Mouse (Mus musculus) ES-Bruce4 (cell line): ENCODE measurements around the gene Sox13. TPM values are rescaled to one million over a fixed set of nuclear protein-coding genes. Genes with fewer than 3 reads are reported as not detected.

ENCODE experiments used
- H3K27ac ChIP-seq: 2 replicates; pipeline ENCODE4 v1.5.1; 2012; ENCODE audit warnings: low read length, inconsistent platforms; ENCODE audit not compliant: insufficient read depth
- H3K27me3 ChIP-seq: 2 replicates; pipeline ENCODE4 v1.6.1; 2012; ENCODE audit warnings: mild to moderate bottlenecking, low read length, inconsistent platforms; ENCODE audit not compliant: control insufficient read depth, poor library complexity, insufficient read depth, severe bottlenecking
- H3K36me3 ChIP-seq: 2 replicates; pipeline ENCODE4 v1.6.1; 2012; ENCODE audit warnings: inconsistent platforms, mild to moderate bottlenecking, low read length, moderate library complexity; ENCODE audit not compliant: control insufficient read depth, poor library complexity, insufficient read depth, severe bottlenecking
- H3K4me1 ChIP-seq: one replicate; pipeline ENCODE4 v1.8.1; 2011; ENCODE audit warnings: low read length; ENCODE audit not compliant: control insufficient read depth, insufficient read depth
- H3K4me3 ChIP-seq: 2 replicates; pipeline ENCODE4 v1.5.1; 2011; ENCODE audit warnings: low read depth, mild to moderate bottlenecking, low read length
- H3K9ac ChIP-seq: 2 replicates; pipeline ENCODE4 v1.6.1; 2012; ENCODE audit warnings: low read depth, mild to moderate bottlenecking, inconsistent platforms; ENCODE audit not compliant: poor library complexity, severe bottlenecking
- H3K9me3 ChIP-seq: replicated peaks from 2 replicates; pipeline ENCODE4 v1.6.1; 2012; ENCODE audit warnings: mild to moderate bottlenecking, low read length, inconsistent platforms; ENCODE audit not compliant: control insufficient read depth, poor library complexity, insufficient read depth, severe bottlenecking
- CTCF ChIP-seq: IDR thresholded peaks from one replicate; pipeline ENCODE4 v1.8.1; 2011; ENCODE audit warnings: low read depth, low read length
- EP300 ChIP-seq: IDR thresholded peaks from 2 replicates; pipeline ENCODE4 v1.6.1; 2011; ENCODE audit warnings: low read depth, low read length; ENCODE audit not compliant: insufficient read depth
- POLR2A ChIP-seq: IDR thresholded peaks from one replicate; pipeline ENCODE4 v1.8.1; 2011; ENCODE audit warnings: low read length; ENCODE audit not compliant: insufficient read depth
- polyA plus RNA-seq: library from polyadenylated mRNA; stranded (reverse); fragments of >200 nt; gene quantifications from 2 replicates; pipeline ENCODE4 v1.2.4, GENCODE M21; 2011; ENCODE audit warnings: low read depth; ENCODE audit not compliant: missing spikeins, insufficient read depth, insufficient read length

Gene Sox13
- polyA plus RNA-seq, 1 experiment, result 22.8 TPM

DNA sequence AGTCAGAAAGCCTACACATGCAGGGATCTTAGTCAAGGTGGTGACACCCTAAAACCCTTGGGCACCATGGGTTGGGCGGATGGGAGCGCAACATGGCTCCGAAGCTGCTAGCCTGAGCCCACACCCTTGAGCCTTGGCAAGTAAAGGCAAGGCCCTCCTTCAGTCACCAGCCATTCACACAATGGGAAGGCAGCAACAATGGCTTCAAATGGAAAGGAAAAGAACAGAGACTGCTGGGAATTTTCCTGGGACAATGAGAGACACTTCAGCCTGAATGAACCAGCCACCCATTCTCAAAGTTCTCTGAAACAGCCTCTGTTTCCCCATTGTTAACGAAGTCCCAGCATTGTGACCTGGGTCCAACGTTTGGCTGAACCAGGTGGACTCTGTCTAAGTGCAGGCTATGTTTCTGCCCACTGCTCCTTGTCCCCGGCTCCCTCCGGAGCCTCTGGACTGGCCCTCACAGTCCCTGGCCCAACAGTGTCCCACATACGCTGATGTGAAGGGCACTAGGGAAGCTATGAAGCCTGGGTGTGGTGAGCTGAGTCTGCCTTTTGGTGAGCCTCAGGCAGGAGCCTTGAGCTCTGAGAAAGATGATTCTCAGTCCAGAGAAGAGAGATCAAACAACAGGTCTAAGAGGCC, 12.6 kb downstream of the Sox13 start:
- H3K27me3 ChIP-seq, result no peaks in the 10 kb centered on the region
- TF ChIP-seq POLR2A, result no peak
- TF ChIP-seq CTCF, result no peak
- TF ChIP-seq EP300, result no peak
- no peak overlapping the region for H3K4me3 ChIP-seq
- H3K9ac ChIP-seq, result no peak overlapping the region
- peaks cover 22% of the 10 kb centered on the region for H3K4me1 ChIP-seq
- no peaks in the 10 kb centered on the region for H3K9me3 ChIP-seq
- H3K27ac ChIP-seq, result peak overlapping the region; percentile 44
- H3K36me3 ChIP-seq, result no peaks in the 10 kb centered on the region

DNA sequence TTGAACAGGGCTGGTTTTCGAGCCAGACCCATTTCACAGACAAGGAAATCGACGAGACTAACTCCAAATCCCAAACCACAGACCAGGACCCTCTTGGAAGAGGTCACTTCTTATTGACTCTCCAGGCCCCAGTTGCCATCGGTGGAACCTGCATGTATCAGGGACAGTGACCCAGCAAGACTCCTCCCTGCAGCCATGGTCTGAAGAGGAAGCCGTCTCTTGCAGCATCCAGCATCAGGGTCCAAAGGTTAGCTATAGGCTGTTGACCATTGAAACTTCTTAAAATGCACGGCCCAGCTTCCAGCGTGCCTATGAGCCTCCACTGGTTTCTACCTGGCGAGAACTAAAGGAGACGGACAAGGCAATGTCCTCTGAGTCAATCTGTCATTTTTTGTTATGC, 14.4 kb downstream of the Sox13 start:
- Histone ChIP-seq H3K9me3 (no peaks in the 10 kb centered on the region), H3K4me1 (peaks cover 11% of the 10 kb centered on the region), H3K4me3 (no peak overlapping the region), H3K36me3 (no peaks in the 10 kb centered on the region), H3K27me3 (no peaks in the 10 kb centered on the region), H3K9ac (no peak overlapping the region), H3K27ac (no peak overlapping the region)
- no peak for TF ChIP-seq POLR2A
- TF ChIP-seq CTCF, result no peak
- no peak for TF ChIP-seq EP300

DNA sequence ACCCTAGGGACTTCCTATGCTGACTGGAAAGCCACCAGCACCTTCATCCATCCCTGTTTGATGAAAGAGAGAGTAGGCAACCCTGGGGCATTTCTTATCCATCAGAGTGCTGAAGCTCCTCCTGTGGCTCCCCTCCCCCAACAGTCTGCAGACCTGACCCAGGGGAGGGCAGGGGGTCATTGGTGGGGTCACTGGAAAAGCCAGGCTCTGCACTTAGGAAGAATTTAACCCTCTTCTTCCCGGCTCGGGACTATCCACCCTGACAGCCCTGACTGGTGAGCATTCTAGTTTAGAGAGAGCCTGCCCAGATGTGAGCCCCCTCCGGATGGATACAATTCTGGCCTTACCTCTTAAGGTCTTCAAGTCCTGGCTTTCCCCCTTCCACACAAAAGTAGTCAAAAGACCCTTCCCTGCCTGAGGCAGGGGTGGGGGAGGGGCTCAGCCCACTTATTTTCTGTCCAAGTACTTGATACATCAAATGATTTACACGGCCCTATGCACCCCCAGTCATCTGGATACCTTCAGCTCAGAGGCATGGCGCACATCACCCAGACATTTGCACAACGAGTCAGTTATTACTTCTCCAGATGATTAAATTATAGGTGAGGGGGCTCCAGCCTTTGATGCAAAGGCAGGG, 15.2 kb downstream of the Sox13 start:
- no peaks in the 10 kb centered on the region for H3K9me3 ChIP-seq
- H3K27ac ChIP-seq, result no peak overlapping the region
- H3K27me3 ChIP-seq, result no peaks in the 10 kb centered on the region
- TF ChIP-seq CTCF (no peak), EP300 (peak; percentile 78)
- no peak overlapping the region for H3K9ac ChIP-seq
- H3K4me1 ChIP-seq, result peaks cover 11% of the 10 kb centered on the region
- H3K4me3 ChIP-seq, result no peak overlapping the region
- no peaks in the 10 kb centered on the region for H3K36me3 ChIP-seq

DNA sequence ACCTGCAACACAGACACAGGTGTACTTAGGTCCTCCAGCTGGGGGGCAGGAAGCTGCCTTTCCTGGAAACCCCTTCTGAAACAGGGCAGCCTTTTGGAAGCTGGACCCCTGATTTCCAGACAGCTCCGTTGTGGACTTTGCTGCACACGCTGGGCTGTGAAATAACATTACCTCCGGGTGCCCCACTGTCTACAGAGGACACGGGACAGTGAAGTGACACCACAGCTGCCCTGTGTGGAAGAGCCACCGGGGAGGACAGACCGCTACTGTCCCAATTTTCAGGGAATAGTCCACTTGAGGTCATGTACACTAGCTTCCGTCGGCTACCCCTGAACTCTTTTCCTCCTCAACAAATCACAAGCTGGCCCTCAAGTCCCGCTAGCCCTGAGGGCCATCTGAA, 15.9 kb downstream of the Sox13 start:
- TF ChIP-seq POLR2A (no peak), EP300 (no peak), CTCF (no peak)
- no peak overlapping the region for H3K9ac ChIP-seq
- H3K4me3 ChIP-seq, result no peak overlapping the region
- H3K9me3 ChIP-seq, result no peaks in the 10 kb centered on the region
- no peaks in the 10 kb centered on the region for H3K36me3 ChIP-seq
- no peaks in the 10 kb centered on the region for H3K27me3 ChIP-seq
- H3K4me1 ChIP-seq, result peaks cover 10% of the 10 kb centered on the region
- no peak overlapping the region for H3K27ac ChIP-seq

DNA sequence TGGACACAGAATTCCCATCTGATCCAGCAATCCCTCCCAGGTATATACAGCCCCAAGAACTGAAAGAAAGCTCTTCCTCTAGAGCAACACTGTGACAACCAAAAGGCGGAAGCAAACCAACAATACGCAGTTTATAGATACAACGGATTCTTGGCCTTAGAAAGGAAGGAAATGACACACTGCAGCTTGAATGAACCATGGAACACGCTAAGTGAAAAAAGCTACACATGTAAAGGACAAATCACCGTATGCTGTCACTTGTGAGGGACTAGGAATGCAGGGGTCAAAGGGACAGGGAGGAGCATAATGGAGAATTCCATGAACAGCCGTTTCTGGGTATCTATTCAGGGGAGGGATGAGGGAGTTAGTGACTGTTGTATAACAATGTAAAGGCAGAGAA, 16.7 kb downstream of the Sox13 start:
- TF ChIP-seq EP300 (no peak), POLR2A (no peak), CTCF (no peak)
- Histone ChIP-seq H3K36me3 (no peaks in the 10 kb centered on the region), H3K4me1 (peaks cover 8% of the 10 kb centered on the region), H3K9me3 (no peaks in the 10 kb centered on the region), H3K9ac (no peak overlapping the region), H3K4me3 (no peak overlapping the region), H3K27ac (no peak overlapping the region), H3K27me3 (no peaks in the 10 kb centered on the region)

DNA sequence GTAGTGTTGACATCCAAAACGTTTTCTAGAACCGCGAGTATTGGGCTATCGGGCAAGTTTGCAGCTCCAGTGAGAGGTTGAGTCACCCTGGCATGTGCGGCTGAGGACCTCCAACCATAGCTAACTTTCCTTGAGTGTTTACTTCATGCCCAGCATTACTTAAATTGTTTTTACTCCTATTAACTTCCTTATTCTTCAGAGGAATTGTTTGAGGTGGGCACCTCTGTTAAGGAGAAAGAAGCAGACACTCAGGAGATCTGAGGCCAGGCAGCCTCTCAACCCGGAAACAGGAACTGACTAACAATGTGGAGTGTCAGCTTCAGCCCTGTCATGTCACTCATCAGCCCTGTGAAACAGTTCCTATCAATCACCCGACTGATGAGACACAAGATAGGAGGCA, 17.6 kb downstream of the Sox13 start:
- Histone ChIP-seq H3K4me3 (no peak overlapping the region), H3K36me3 (no peaks in the 10 kb centered on the region), H3K9me3 (no peaks in the 10 kb centered on the region), H3K9ac (no peak overlapping the region), H3K27ac (no peak overlapping the region), H3K27me3 (no peaks in the 10 kb centered on the region), H3K4me1 (peaks cover 5% of the 10 kb centered on the region)
- TF ChIP-seq CTCF, result no peak
- no peak for TF ChIP-seq POLR2A
- TF ChIP-seq EP300, result no peak
